Mouse (Mus musculus) kidney, adult 2 months (tissue): ENCODE results near the gene Piezo1.

Experiments used
- CTCF ChIP-seq: fragments of 200-500 bp; conservative IDR thresholded peaks from 2 replicates; pipeline ENCODE4 v1.5.1; 2011; ENCODE audit warnings: low read depth, mild to moderate bottlenecking, control low read depth, low read length, moderate library complexity, mixed read lengths; ENCODE audit not compliant: insufficient read depth, insufficient read length
- POLR2A ChIP-seq: fragments of 200-500 bp; IDR thresholded peaks from one replicate; pipeline ENCODE4 v1.6.1; 2011; ENCODE audit warnings: low read depth, low read length, control low read depth

DNA sequence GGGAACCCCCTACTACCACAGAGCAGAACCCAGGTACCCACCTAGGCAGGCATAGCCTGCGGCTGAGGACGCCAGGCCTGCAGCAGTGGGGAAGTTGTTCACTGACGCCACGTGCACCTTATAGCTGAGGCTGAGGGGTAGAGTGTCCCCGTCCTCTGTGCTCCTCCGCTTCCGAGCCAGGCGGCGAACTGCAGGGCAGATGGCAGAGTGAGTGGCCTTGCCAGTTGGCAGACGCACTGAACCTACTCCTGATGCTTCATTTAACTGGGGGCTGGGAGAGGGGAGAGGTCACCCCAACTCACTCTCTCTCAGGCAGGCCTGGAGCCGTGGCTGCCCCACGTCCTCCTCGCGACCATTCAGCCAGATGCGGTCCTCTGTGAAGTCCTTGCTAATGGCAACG, 111.8 kb downstream of the Piezo1 start:
- TF ChIP-seq CTCF = no peak
- no peak for TF ChIP-seq POLR2A
